Mouse (Mus musculus): ENCODE data around the gene Slc10a6. TPM values are rescaled to one million over a fixed set of nuclear protein-coding genes. Genes with fewer than 3 reads are reported as not detected.

Gene Slc10a6
- polyA plus RNA-seq, 1 experiment from 2014 or later, result 0.36 TPM

DNA sequence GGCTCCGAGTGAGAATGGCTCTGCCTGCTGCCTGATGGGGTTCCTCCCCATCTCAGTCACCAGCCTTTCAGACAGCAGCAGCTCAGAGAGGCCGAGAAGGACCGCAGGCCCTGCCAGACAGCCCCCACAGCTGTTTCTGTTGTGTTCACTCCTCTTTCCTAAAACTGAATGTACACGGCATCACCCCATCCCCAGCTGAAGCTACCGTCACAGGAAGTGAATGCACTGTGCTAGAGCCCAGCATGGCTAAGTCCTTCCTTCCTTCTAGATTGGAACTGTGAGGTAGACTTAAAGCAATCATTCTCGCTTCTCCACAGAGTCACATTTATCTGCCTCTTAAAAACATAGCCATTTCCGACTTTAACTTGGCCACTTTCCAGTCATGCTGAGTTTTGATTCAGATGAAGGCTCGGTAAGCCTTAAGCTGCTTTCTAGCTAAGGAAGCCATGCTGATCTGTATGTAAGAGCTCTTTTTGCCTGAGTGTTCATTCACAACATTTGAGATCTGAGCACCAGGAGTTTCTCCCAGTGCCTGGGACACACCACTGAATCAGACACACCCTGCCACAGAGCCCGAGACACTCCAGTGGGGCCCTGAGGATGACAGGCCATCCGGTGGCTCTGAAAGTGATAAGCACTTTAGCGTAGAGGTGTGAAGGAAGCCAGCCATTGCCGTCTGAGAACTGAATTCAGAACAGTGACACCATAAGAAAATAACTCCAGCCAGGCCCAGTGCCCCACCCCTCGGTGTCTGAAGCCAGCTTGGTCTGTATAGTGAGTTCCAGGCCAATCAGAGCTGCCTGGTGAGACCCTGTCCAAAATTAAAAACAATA lies 33.6 kb downstream of the Slc10a6 start:
- Histone ChIP-seq H3K9me3 (replicated peaks) (no peaks in the 10 kb centered on the region), H3K27me3 (replicated peaks) (no peaks in the 10 kb centered on the region), H3K9ac (replicated peaks) (no peak overlapping the region), H3K36me3 (no peaks in the 10 kb centered on the region), H3K27ac (replicated peaks) (no peak overlapping the region), H3K4me1 (peaks cover 6% of the 10 kb centered on the region; the same call in 1 of the 2 replicates), H3K4me3 (replicated peaks) (no peak overlapping the region), H3K4me2 (no peak overlapping the region)
- WGBS, result 71% methylated on average over 13 of the region's 13 CpGs
- no peak for ATAC-seq (ENCODE audit: low FRiP score)

DNA sequence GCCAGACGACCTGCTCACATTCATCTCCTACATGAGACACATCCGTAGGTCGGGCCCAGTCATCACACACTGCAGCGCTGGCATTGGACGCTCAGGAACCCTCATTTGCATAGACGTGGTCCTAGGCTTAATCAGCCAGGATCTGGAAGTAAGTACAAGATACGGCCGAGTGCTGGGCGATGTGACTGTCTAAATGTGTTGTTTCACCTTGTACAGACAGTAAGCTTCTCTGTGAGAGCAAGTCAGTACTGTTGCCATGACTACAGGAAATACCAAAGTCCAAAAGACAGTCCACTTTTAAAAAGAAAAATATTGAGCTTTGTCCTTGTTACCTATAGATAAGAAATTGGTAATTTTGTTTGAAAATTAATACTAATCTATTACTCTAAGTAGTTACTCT lies 35.6 kb downstream of the Slc10a6 start:
- no peak overlapping the region for H3K27ac ChIP-seq (replicated peaks)
- 81% methylated on average over 9 of the region's 9 CpGs for WGBS
- H3K4me1 ChIP-seq, result peaks cover 6% of the 10 kb centered on the region; the same call in 1 of the 2 replicates
- no peak overlapping the region for H3K4me2 ChIP-seq
- no peak for ATAC-seq (ENCODE audit: low FRiP score)
- H3K9ac ChIP-seq (replicated peaks), result no peak overlapping the region
- H3K27me3 ChIP-seq (replicated peaks), result no peaks in the 10 kb centered on the region
- no peaks in the 10 kb centered on the region for H3K9me3 ChIP-seq (replicated peaks)
- no peak overlapping the region for H3K4me3 ChIP-seq (replicated peaks)
- H3K36me3 ChIP-seq, result no peaks in the 10 kb centered on the region

DNA sequence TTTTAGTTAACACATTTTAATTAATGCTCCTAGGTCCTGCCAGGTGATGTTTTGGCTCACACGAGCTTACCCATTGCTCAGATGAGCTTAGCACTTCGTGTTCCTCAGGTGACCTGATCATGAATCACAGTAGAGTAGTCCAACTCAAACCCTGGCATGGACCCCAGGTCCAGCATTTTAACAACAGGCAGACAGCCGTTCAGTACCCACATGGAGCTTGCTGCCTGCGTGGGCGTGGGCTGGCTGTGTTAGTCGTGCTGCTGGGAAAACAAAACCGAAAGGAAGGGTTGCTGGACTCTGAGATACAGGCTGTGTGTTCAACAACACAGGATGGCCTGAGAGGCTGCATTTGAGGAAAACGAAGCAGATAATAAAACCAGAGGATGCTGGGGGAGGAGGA lies 36.5 kb downstream of the Slc10a6 start:
- Histone ChIP-seq H3K9me3 (replicated peaks) (no peaks in the 10 kb centered on the region), H3K36me3 (no peaks in the 10 kb centered on the region), H3K27ac (replicated peaks) (no peak overlapping the region), H3K4me2 (no peak overlapping the region), H3K4me3 (replicated peaks) (no peak overlapping the region), H3K27me3 (replicated peaks) (no peaks in the 10 kb centered on the region), H3K9ac (replicated peaks) (no peak overlapping the region), H3K4me1 (peaks cover 6% of the 10 kb centered on the region; the same call in 1 of the 2 replicates)
- WGBS, result 80% methylated on average over 8 of the region's 8 CpGs
- ATAC-seq (ENCODE audit: low FRiP score), result no peak

DNA sequence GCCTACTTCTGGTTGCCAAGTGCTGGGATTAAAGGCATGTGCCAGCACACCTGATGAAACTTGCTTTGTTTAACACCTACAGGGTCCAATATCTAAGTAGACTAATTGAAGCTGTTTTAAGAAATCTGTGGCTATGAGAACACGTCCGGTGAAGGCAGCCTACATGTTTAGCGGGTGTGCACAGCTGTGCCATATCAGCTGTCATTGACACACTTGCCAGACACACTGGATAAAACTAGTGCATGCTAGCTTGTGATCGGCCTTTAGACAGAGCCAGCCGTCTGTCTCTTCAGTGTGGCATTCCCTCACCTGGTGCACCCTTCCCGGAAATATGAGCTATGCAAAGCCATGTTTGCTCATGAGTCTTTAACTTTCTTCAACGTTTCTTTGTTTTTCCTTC lies 37.4 kb downstream of the Slc10a6 start:
- Histone ChIP-seq H3K4me3 (replicated peaks) (no peak overlapping the region), H3K4me1 (peaks cover 6% of the 10 kb centered on the region; the same call in 1 of the 2 replicates), H3K9me3 (replicated peaks) (no peaks in the 10 kb centered on the region), H3K36me3 (no peaks in the 10 kb centered on the region), H3K27ac (replicated peaks) (no peak overlapping the region), H3K27me3 (replicated peaks) (no peaks in the 10 kb centered on the region), H3K4me2 (no peak overlapping the region), H3K9ac (replicated peaks) (no peak overlapping the region)
- 93% methylated on average over 7 of the region's 7 CpGs for whole genome bisulfite sequencing
- ATAC-seq (ENCODE audit: low FRiP score), result no peak

- Histone ChIP-seq H3K36me3 (no peaks in the 10 kb centered on the region), H3K27ac (replicated peaks) (no peak overlapping the region), H3K9me3 (replicated peaks) (no peaks in the 10 kb centered on the region), H3K4me2 (no peak overlapping the region), H3K4me1 (no peaks in the 10 kb centered on the region), H3K9ac (replicated peaks) (no peak overlapping the region), H3K4me3 (replicated peaks) (no peak overlapping the region), H3K27me3 (replicated peaks) (no peaks in the 10 kb centered on the region)
- no peak for ATAC-seq (ENCODE audit: low FRiP score)
- WGBS, result 67% methylated on average over 7 of the region's 7 CpGs
Measured at GRCm38 (mm10) chr5:103587219-103587618, 42.0 kb downstream of the Slc10a6 start.

- H3K27ac ChIP-seq (replicated peaks), result no peak overlapping the region
- 66% methylated on average over 11 of the region's 11 CpGs for WGBS
- ATAC-seq (ENCODE audit: low FRiP score), result no peak
Measured at GRCm38 (mm10) chr5:103579680-103580420, 49.4 kb downstream of the Slc10a6 start.

GRCm38 (mm10) chr5:103569446-103569845 lies 59.8 kb downstream of the Slc10a6 start:
- no peaks in the 10 kb centered on the region for H3K27me3 ChIP-seq (replicated peaks)
- H3K36me3 ChIP-seq, result no peaks in the 10 kb centered on the region
- no peak overlapping the region for H3K4me2 ChIP-seq
- H3K4me3 ChIP-seq (replicated peaks), result no peak overlapping the region
- 90% methylated on average over 9 of the region's 9 CpGs for WGBS
- H3K4me1 ChIP-seq, result no peaks in the 10 kb centered on the region
- no peak overlapping the region for H3K27ac ChIP-seq (replicated peaks)
- H3K9me3 ChIP-seq (replicated peaks), result no peaks in the 10 kb centered on the region
- no peak overlapping the region for H3K9ac ChIP-seq (replicated peaks)
- no peak for ATAC-seq (ENCODE audit: low FRiP score)

More at GRCm38 (mm10) chr5:103579680-103580420, 49.4 kb downstream of the Slc10a6 start:
- no peak overlapping the region for H3K4me2 ChIP-seq
- no peak overlapping the region for H3K4me3 ChIP-seq (replicated peaks)
- no peaks in the 10 kb centered on the region for H3K4me1 ChIP-seq
- no peaks in the 10 kb centered on the region for H3K27me3 ChIP-seq (replicated peaks)
- no peak overlapping the region for H3K9ac ChIP-seq (replicated peaks)
- H3K36me3 ChIP-seq, result no peaks in the 10 kb centered on the region
- no peaks in the 10 kb centered on the region for H3K9me3 ChIP-seq (replicated peaks)

DNA sequence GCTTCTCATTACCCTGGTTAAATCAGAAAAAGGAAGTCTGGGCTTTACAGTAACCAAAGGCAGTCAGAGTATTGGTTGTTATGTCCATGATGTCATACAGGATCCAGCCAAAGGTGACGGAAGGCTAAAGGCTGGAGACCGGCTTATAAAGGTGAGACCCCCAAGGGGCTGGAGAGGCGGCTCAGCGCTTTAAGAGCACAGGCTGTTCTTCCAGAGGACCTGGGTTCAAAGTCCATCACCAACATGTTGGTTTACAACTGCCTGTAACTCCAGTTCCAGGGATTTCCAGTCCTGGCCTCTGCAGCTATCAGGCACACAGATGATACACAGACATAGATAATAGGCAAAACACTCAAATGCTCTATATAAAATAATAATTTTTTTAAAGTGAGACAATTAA lies 61.2 kb downstream of the Slc10a6 start:
- Histone ChIP-seq H3K27ac (replicated peaks) (no peak overlapping the region), H3K4me2 (no peak overlapping the region), H3K27me3 (replicated peaks) (no peaks in the 10 kb centered on the region), H3K9me3 (replicated peaks) (no peaks in the 10 kb centered on the region), H3K36me3 (no peaks in the 10 kb centered on the region), H3K9ac (replicated peaks) (no peak overlapping the region), H3K4me1 (no peaks in the 10 kb centered on the region), H3K4me3 (replicated peaks) (no peak overlapping the region)
- ATAC-seq (ENCODE audit: low FRiP score), result no peak
- WGBS, result 93% methylated on average over 4 of the region's 4 CpGs

DNA sequence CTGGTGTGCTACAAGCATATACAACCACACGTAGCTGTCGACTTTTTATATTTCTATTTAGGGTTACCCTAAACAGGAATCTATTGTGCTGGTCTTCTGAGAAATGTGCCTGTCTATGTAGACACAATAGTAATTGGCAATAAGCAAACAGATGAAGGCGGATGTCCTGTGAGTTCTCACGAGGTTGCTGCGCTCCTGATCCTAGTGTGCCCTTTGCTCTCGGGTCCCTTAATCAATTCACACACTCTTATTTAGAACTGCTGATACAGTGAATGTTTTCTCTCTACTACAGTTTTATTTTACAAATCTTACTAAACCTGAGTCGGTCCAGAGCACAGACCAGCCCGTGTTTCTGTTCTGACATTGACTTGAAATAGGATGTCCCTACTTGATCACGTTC lies 68.7 kb downstream of the Slc10a6 start:
- Histone ChIP-seq H3K36me3 (0 out of 2 replicates have a peak, but pooled peaks cover 9% of the 10 kb centered on the region), H3K4me3 (replicated peaks) (no peak overlapping the region), H3K4me2 (no peak overlapping the region), H3K27ac (replicated peaks) (no peak overlapping the region), H3K4me1 (no peaks in the 10 kb centered on the region), H3K27me3 (replicated peaks) (no peaks in the 10 kb centered on the region), H3K9ac (replicated peaks) (no peak overlapping the region), H3K9me3 (replicated peaks) (no peaks in the 10 kb centered on the region)
- WGBS, result 95% methylated on average over 9 of the region's 9 CpGs
- no peak for ATAC-seq (ENCODE audit: low FRiP score)

Other genes with a start within 250 kb of the Slc10a6 start
- 3.5 and 5.9 TPM in 2 replicates for gene Ptpn13, start 204.2 kb downstream of the Slc10a6 start, polyA plus RNA-seq (2015; fragmentation: Nextera tagmentation; extraction: Ambion mirVana)
- gene 1700016H13Rik, start 26.6 kb upstream of the Slc10a6 start, polyA plus RNA-seq (2015; fragmentation: Nextera tagmentation; extraction: Ambion mirVana), result 0.17 TPM in 1 of 2 replicates, not detected in the other
- 1.7 and 5.8 TPM in 2 replicates for gene Aff1, start 63.0 kb upstream of the Slc10a6 start, polyA plus RNA-seq (2015; fragmentation: Nextera tagmentation; extraction: Ambion mirVana)

Measured in neural tube, embryonic 15.5 days (tissue).